Mouse (Mus musculus) stomach, embryonic 16.5 days (tissue): ENCODE data around the gene Cxcl14. TPM values are rescaled to one million over a fixed set of nuclear protein-coding genes. Genes with fewer than 3 reads are reported as not detected.

Experiments used
- ATAC-seq: fragments of 200-750 bp; cut with Nextera tagmentation; 2 replicates; pipeline ENCODE4 v1.8.0; 2017; ENCODE audit warnings: moderate number of reproducible peaks, moderate TSS enrichment; ENCODE audit not compliant: insufficient read depth, low FRiP score
- H3K27ac ChIP-seq: fragments of 300-500 bp; sonication (generic); 2 replicates; pipeline ENCODE4 v1.5.1; 2014; ENCODE audit warnings: low read length
- H3K27me3 ChIP-seq: fragments of 300-500 bp; sonication (generic); 2 replicates; pipeline ENCODE4 v1.6.1; 2014; ENCODE audit warnings: low read length, control low read depth, mixed read lengths; ENCODE audit not compliant: control insufficient read depth, insufficient read depth
- H3K36me3 ChIP-seq: fragments of 300-500 bp; sonication (generic); 2 replicates; pipeline ENCODE4 v1.6.1; 2014; ENCODE audit warnings: low read length; ENCODE audit not compliant: control insufficient read depth, insufficient read depth
- H3K4me1 ChIP-seq: fragments of 300-500 bp; sonication (generic); 2 replicates; pipeline ENCODE4 v1.6.1; 2014; ENCODE audit warnings: low read length, control low read depth, mixed read lengths; ENCODE audit not compliant: control insufficient read depth, insufficient read depth
- H3K4me2 ChIP-seq: fragments of 300-500 bp; sonication (generic); 2 replicates; pipeline ENCODE4 v1.6.1; 2014; ENCODE audit warnings: low read depth, low read length, mixed read lengths
- H3K4me3 ChIP-seq: fragments of 300-500 bp; sonication (generic); replicated peaks from 2 replicates; pipeline ENCODE4 v1.5.1; 2014; ENCODE audit warnings: mild to moderate bottlenecking, low read length
- H3K9ac ChIP-seq: fragments of 300-500 bp; sonication (generic); 2 replicates; pipeline ENCODE4 v1.6.1; 2014; ENCODE audit warnings: low read length
- H3K9me3 ChIP-seq: fragments of 300-500 bp; sonication (generic); replicated peaks from 2 replicates; pipeline ENCODE4 v1.6.1; 2016; ENCODE audit warnings: low read length, control low read depth; ENCODE audit not compliant: control insufficient read depth
- WGBS: fragments of 180-500 bp; shearing (Covaris S2); extraction: QIAGEN DNeasy Blood & Tissue Kit; methylation state at CpG from one replicate; pipeline ENCODE4 v1.1.7; 2014; 5-methylcytosine and 5-hydroxymethylcytosine counted together
- polyA plus RNA-seq: library from polyadenylated mRNA; unstranded; fragments of >200 nt; fragmentation: Nextera tagmentation; extraction: Ambion mirVana; gene quantifications from 2 replicates; pipeline ENCODE4 v1.2.1, GENCODE M21; 2015

Cxcl14 gene
- polyA plus RNA-seq, 1 experiment from 2014 or later = 10.2 TPM

- H3K4me3 ChIP-seq = no peak overlapping the region
- ATAC-seq = peak; percentile 71; the same call in 1 of the 2 replicates
- no peaks in the 10 kb centered on the region for H3K36me3 ChIP-seq
- no peaks in the 10 kb centered on the region for H3K27me3 ChIP-seq
- no peak overlapping the region for H3K9ac ChIP-seq
- no peaks in the 10 kb centered on the region for H3K4me1 ChIP-seq
- no peaks in the 10 kb centered on the region for H3K9me3 ChIP-seq
- H3K4me2 ChIP-seq = no peak overlapping the region
- WGBS = 18% methylated on average over 8 of the region's 8 CpGs
- H3K27ac ChIP-seq = no peak overlapping the region
These were observed 16.9 kb downstream of the Cxcl14 start for GRCm38 (mm10) chr13:56279439-56279838.

DNA sequence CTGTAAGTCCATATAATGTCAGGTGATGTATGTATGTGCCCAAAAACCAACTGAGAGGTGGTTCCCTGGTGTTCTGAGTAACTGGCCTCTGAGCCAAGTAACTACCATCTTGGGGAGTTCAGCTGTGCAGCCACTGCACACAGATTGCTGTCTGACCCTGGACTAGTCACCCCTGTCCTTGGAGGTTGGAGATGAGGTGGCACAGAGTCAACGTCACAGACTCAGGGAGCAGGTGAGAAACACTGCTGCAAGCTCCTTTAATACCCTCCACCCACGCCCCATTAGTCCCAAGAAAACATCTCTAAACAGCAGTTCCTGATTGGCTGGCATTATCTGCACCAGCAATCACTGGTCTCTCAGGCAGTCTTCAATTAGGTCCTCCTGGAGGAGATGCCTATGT lies 21.2 kb downstream of the Cxcl14 start:
- peaks cover 7% of the 10 kb centered on the region for H3K9me3 ChIP-seq
- no peaks in the 10 kb centered on the region for H3K27me3 ChIP-seq
- no peaks in the 10 kb centered on the region for H3K36me3 ChIP-seq
- no peak for ATAC-seq
- no peak overlapping the region for H3K4me2 ChIP-seq
- no peaks in the 10 kb centered on the region for H3K4me1 ChIP-seq
- H3K4me3 ChIP-seq = no peak overlapping the region
- 49% methylated on average over 2 of the region's 2 CpGs for WGBS
- no peak overlapping the region for H3K27ac ChIP-seq
- no peak overlapping the region for H3K9ac ChIP-seq

DNA sequence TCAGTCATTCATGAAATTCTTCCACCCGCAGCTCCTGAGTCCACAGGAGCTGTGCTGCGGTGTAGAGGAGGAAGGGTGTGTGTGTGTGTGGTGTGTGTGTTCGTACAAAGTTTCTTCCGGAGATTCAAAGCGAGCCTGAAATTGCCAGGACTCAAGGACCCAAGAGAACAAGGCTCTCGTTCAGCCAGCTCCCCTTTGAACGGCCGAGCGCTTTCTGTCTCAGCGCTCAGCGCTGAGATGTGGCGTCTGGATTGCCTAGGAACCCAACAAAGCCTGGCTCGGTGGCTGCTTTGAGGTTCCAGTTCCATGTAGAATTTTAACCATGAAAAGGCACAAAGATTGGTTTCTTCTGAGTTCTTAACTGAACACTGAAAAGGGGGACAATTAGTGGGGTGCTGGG lies 26.2 kb downstream of the Cxcl14 start:
- H3K9me3 ChIP-seq = peaks cover 7% of the 10 kb centered on the region
- no peak overlapping the region for H3K4me2 ChIP-seq
- no peak overlapping the region for H3K27ac ChIP-seq
- H3K9ac ChIP-seq = no peak overlapping the region
- ATAC-seq = no peak
- peaks cover 9% of the 10 kb centered on the region for H3K27me3 ChIP-seq
- H3K4me1 ChIP-seq = no peaks in the 10 kb centered on the region
- 63% methylated on average over 13 of the region's 13 CpGs for WGBS
- no peaks in the 10 kb centered on the region for H3K36me3 ChIP-seq
- H3K4me3 ChIP-seq = no peak overlapping the region

DNA sequence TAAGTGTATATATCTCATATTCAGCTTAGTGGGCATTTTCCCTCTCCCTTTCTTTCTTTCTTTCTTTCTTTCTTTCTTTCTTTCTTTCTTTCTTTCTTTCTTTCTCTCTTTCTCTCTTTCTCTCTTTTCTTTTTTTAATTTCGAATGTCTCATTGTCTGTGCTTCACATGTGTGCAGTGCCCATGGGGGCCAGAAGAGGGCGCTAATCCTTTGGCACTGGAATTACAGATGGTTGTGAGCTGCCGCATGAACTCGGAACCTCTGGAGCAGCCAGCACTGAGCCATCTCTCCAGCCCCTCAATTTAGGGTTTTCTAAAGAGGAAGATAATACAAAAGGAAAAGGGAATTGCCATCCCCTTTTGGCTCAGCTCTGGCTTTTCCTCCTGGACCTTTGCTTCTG lies 29.0 kb downstream of the Cxcl14 start:
- peaks cover 7% of the 10 kb centered on the region for H3K9me3 ChIP-seq
- no peaks in the 10 kb centered on the region for H3K4me1 ChIP-seq
- WGBS = 76% methylated on average over 4 of the region's 4 CpGs
- no peak overlapping the region for H3K27ac ChIP-seq
- H3K36me3 ChIP-seq = no peaks in the 10 kb centered on the region
- H3K4me2 ChIP-seq = no peak overlapping the region
- H3K4me3 ChIP-seq = no peak overlapping the region
- peaks cover 19% of the 10 kb centered on the region for H3K27me3 ChIP-seq
- no peak overlapping the region for H3K9ac ChIP-seq
- no peak for ATAC-seq

DNA sequence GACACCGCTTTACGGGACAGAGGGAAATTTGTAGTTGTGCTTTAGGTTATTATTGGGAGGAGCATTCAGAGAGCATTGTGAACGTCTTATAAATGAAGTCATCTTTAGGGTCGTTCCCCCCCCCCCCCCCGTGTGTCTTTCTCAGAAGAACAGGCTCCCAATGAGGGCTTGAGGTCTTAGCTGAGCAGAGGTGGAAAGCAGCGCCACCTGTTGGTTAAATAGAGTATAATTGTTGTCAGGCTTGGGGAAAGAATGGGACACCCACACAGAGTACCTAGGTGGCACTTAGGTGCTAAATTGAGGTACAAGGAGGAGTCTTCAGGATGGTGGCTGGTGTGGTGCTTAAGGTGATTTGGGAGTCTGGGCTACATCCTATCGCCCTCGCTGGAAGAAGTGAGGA lies 29.9 kb downstream of the Cxcl14 start:
- WGBS = 34% methylated on average over 8 of the region's 8 CpGs
- Histone ChIP-seq H3K36me3 (no peaks in the 10 kb centered on the region), H3K27ac (no peak overlapping the region), H3K4me2 (no peak overlapping the region), H3K9ac (no peak overlapping the region), H3K4me3 (no peak overlapping the region), H3K9me3 (peaks cover 5% of the 10 kb centered on the region), H3K27me3 (peaks cover 29% of the 10 kb centered on the region), H3K4me1 (no peaks in the 10 kb centered on the region)
- ATAC-seq = no peak; the same call in 1 of the 2 replicates

- WGBS = 52% methylated on average over 5 of the region's 5 CpGs
- ATAC-seq = no peak
- Histone ChIP-seq H3K9ac (no peak overlapping the region), H3K4me3 (no peak overlapping the region), H3K9me3 (no peaks in the 10 kb centered on the region), H3K27ac (no peak overlapping the region), H3K4me1 (no peaks in the 10 kb centered on the region), H3K36me3 (no peaks in the 10 kb centered on the region), H3K4me2 (no peak overlapping the region), H3K27me3 (peaks cover 36% of the 10 kb centered on the region)
These were observed 30.7 kb downstream of the Cxcl14 start for GRCm38 (mm10) chr13:56265661-56266060.

DNA sequence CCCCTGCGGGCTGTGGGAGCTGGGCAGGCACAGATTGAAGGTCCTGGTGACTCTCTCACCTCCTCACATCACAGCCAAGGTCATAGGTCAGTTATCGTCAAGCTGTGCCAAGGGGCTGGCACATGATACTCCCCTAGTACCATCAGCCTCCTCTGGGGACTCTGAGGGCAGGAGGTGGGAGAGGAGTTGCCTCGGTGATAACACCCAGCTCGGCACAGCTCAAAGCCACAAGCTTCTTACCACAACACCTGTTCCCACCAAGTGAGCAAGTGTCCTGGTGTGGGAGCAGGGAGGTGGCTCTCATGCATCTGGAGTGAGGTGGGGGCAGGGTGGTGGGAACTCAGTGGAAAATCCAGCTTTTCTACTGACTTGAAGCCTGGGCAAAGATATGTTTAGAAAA lies 34.1 kb downstream of the Cxcl14 start:
- Histone ChIP-seq H3K27ac (no peak overlapping the region), H3K9ac (no peak overlapping the region), H3K4me3 (no peak overlapping the region), H3K27me3 (peaks cover 68% of the 10 kb centered on the region), H3K4me1 (no peaks in the 10 kb centered on the region; the same call in 1 of the 2 replicates), H3K4me2 (no peak overlapping the region), H3K36me3 (no peaks in the 10 kb centered on the region), H3K9me3 (no peaks in the 10 kb centered on the region)
- 43% methylated on average over 4 of the region's 4 CpGs for WGBS
- no peak for ATAC-seq

DNA sequence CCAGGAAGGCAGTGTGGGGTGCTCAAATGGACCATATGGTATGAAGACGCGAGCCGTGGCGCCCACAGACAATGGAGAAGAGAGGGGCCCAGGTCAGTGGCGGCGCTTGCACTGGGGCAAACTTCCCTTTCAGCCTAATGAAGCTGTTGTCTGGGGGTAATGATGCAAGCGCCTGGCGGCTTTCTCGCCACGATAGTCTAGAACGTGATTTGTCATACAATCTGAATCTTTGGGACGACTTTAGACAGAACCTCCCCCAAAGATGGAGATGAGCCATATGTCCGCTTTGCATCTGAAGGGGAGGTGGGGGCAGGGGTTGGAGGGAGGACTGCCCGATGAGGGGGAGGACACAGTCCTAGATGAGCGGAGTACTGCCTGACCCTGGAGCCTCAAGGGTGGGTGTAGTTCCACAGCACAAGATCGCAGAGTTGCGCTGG lies 36.0 kb downstream of the Cxcl14 start:
- H3K9ac ChIP-seq = no peak overlapping the region
- H3K9me3 ChIP-seq = no peaks in the 10 kb centered on the region
- H3K36me3 ChIP-seq = no peaks in the 10 kb centered on the region
- peaks cover 79% of the 10 kb centered on the region for H3K27me3 ChIP-seq
- no peaks in the 10 kb centered on the region; the same call in 1 of the 2 replicates for H3K4me1 ChIP-seq
- H3K27ac ChIP-seq = no peak overlapping the region
- no peak for ATAC-seq
- no peak overlapping the region for H3K4me3 ChIP-seq
- 4% methylated on average over 17 of the region's 17 CpGs for WGBS
- H3K4me2 ChIP-seq = no peak overlapping the region

- H3K27me3 ChIP-seq = peaks cover 84% of the 10 kb centered on the region
- H3K27ac ChIP-seq = no peak overlapping the region
- WGBS = 4% methylated on average over 5 of the region's 5 CpGs
- no peaks in the 10 kb centered on the region; the same call in 1 of the 2 replicates for H3K4me1 ChIP-seq
- H3K4me2 ChIP-seq = no peak overlapping the region
- H3K36me3 ChIP-seq = no peaks in the 10 kb centered on the region
- H3K4me3 ChIP-seq = no peak overlapping the region
- ATAC-seq = no peak
- H3K9ac ChIP-seq = no peak overlapping the region
- no peaks in the 10 kb centered on the region for H3K9me3 ChIP-seq
These were observed 36.5 kb downstream of the Cxcl14 start for GRCm38 (mm10) chr13:56259926-56260250.
